Mouse (Mus musculus) hindbrain, embryonic 12.5 days (tissue): ENCODE results near the gene Izumo2. TPM values are rescaled to one million over a fixed set of nuclear protein-coding genes. Genes with fewer than 3 reads are reported as not detected.
"Not testable (repeated sequence)": the region's sequence is repeated elsewhere in the genome, so short reads cannot be mapped to it uniquely, and the experiment has no call there.

Source experiments
- ATAC-seq: fragments of 200-750 bp; cut with Nextera tagmentation; 2 replicates; pipeline ENCODE4 v1.8.0; 2017; ENCODE audit warnings: moderate TSS enrichment; ENCODE audit not compliant: low FRiP score
- H3K27ac ChIP-seq: fragments of 300-500 bp; sonication (generic); 2 replicates; pipeline ENCODE4 v1.5.1; 2016; ENCODE audit warnings: mild to moderate bottlenecking
- H3K27me3 ChIP-seq: fragments of 300-500 bp; sonication (generic); 2 replicates; pipeline ENCODE4 v1.6.1; 2016; ENCODE audit warnings: mild to moderate bottlenecking
- H3K36me3 ChIP-seq: fragments of 300-500 bp; sonication (generic); 2 replicates; pipeline ENCODE4 v1.6.1; 2016; ENCODE audit warnings: mild to moderate bottlenecking
- H3K4me1 ChIP-seq: fragments of 300-500 bp; sonication (generic); 2 replicates; pipeline ENCODE4 v1.6.1; 2016
- H3K4me2 ChIP-seq: fragments of 300-500 bp; sonication (generic); replicated peaks from 2 replicates; pipeline ENCODE4 v1.6.1; 2016; ENCODE audit warnings: mild to moderate bottlenecking
- H3K4me3 ChIP-seq: fragments of 300-500 bp; sonication (generic); 2 replicates; pipeline ENCODE4 v1.5.1; 2016; ENCODE audit warnings: mild to moderate bottlenecking
- H3K9ac ChIP-seq: fragments of 300-500 bp; sonication (generic); 2 replicates; pipeline ENCODE4 v1.6.1; 2016; ENCODE audit warnings: mild to moderate bottlenecking, moderate library complexity
- H3K9me3 ChIP-seq: fragments of 300-500 bp; sonication (generic); replicated peaks from 2 replicates; pipeline ENCODE4 v1.6.1; 2016; ENCODE audit warnings: mild to moderate bottlenecking
- WGBS: fragments of 180-500 bp; shearing (Covaris S2); methylation state at CpG from one replicate; pipeline ENCODE4 v1.1.7; 2016; 5-methylcytosine and 5-hydroxymethylcytosine counted together
- polyA plus RNA-seq: library from polyadenylated mRNA; unstranded; fragments of >200 nt; fragmentation: Nextera tagmentation; extraction: Ambion mirVana; gene quantifications from 2 replicates; pipeline ENCODE4 v1.2.1, GENCODE M21; 2016

Izumo2 gene
- polyA plus RNA-seq, 1 experiment from 2014 or later, result not detected

DNA sequence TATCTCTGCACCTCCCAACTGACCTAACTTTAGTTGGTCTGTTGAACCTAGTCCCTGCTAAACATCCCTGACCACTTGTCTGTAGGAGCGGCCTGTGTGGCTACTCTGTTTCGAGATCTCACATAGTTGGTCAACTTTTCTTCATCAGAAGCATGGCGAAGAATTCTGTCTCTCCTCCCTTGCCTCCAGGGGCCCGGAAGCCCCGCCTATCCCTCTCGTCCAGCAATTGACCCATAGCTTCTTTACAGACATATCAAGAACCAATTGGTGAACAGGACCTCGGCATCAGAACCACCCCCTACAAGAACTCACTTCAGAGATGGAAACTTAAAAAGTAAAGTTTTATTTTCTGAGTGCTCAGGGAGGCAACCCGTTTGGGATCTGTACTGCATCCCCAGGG, 5.6 kb upstream of the Izumo2 start:
- no peak overlapping the region for H3K4me3 ChIP-seq
- WGBS, result 82% methylated on average over 8 of the region's 8 CpGs
- H3K9ac ChIP-seq, result no peak overlapping the region
- no peak overlapping the region for H3K4me2 ChIP-seq
- no peaks in the 10 kb centered on the region for H3K4me1 ChIP-seq
- H3K36me3 ChIP-seq, result no peaks in the 10 kb centered on the region
- H3K27ac ChIP-seq, result no peak overlapping the region
- ATAC-seq, result no peak
- H3K9me3 ChIP-seq, result peaks cover 6% of the 10 kb centered on the region; the same call in 1 of the 2 replicates
- H3K27me3 ChIP-seq, result no peaks in the 10 kb centered on the region

DNA sequence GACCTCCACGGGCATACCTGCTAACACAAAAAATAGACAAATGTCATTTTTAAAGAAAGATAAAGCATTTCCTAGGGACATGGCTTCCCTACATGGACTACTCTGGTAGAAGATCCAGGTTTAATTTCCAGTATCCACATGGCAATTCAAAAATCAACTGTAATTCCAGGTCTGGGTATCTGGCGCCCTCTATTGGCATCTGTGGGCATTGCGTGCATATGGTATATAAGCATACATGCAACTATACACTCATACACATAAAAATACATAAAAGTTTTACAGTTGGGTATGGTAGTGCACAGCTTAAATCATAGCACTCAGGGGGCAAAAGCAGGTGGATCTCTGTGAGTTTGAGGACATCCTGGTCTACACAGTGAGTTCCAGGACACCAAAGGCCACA, 4.2 kb upstream of the Izumo2 start:
- no peak for ATAC-seq
- WGBS, result 54% methylated on average over 3 of the region's 3 CpGs
- H3K4me2 ChIP-seq, result no peak overlapping the region
- H3K27ac ChIP-seq, result no peak overlapping the region
- H3K9ac ChIP-seq, result no peak overlapping the region
- no peak overlapping the region for H3K4me3 ChIP-seq
- no peaks in the 10 kb centered on the region for H3K36me3 ChIP-seq
- H3K4me1 ChIP-seq, result no peaks in the 10 kb centered on the region
- H3K27me3 ChIP-seq, result no peaks in the 10 kb centered on the region
- peaks cover 6% of the 10 kb centered on the region; the same call in 1 of the 2 replicates for H3K9me3 ChIP-seq

DNA sequence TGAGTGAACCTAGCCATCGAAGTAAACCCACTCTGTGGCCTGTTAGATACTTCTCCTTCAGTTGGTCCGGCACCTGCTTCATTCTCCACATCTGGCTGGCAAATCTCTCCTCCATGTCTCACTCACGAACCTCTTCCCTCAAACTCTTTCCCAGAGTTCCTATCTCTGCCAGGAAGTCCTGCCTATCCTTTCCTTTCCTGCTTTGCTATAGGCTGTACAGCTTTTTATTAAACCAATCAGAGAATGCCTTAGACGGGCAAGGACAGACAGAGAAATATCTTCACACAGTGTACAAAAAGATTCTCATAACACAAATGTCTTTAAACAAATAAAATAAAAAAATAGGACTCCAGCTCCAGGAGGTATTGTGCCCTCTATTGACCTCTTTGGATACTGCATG, 3.5 kb upstream of the Izumo2 start:
- Histone ChIP-seq H3K4me3 (no peak overlapping the region), H3K27me3 (no peaks in the 10 kb centered on the region), H3K4me2 (no peak overlapping the region), H3K9me3 (peaks cover 6% of the 10 kb centered on the region; the same call in 1 of the 2 replicates), H3K9ac (no peak overlapping the region), H3K36me3 (no peaks in the 10 kb centered on the region), H3K4me1 (no peaks in the 10 kb centered on the region), H3K27ac (no peak overlapping the region)
- no peak for ATAC-seq
- WGBS, result 85% methylated on average over 4 of the region's 4 CpGs

- Histone ChIP-seq H3K9ac (no peak overlapping the region), H3K36me3 (no peaks in the 10 kb centered on the region), H3K4me1 (no peaks in the 10 kb centered on the region), H3K4me2 (no peak overlapping the region), H3K9me3 (peaks cover 6% of the 10 kb centered on the region; the same call in 1 of the 2 replicates), H3K27me3 (no peaks in the 10 kb centered on the region), H3K27ac (no peak overlapping the region), H3K4me3 (no peak overlapping the region)
- ATAC-seq, result no peak
Measured at GRCm38 (mm10) chr7:44706322-44706721, 2.2 kb upstream of the Izumo2 start.

DNA sequence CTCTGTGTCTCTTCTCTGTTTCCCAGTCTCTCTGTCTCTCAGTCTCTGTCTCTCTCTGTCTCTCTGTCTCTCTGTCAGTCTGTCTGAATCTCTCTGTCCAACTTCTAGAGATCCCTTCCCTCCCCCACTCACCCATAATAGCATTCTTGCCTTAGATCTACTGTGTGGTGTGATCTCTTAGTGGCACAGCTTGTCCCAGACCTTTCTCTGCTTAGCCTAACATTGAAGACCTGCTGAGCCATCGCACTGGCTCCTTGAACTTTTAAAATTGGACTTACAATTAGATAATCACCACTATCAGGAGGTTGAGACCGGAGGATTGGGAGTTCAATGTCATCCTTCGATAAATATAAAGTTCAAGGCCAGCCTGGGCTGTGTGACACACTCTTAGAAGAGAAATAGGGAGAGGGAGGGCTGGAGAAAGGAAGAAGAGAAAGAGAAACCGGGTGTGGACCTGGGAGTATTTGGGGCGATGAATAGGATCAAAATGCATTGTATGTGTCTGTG, 1.3 kb upstream of the Izumo2 start:
- Histone ChIP-seq H3K4me1 (no peaks in the 10 kb centered on the region), H3K36me3 (no peaks in the 10 kb centered on the region), H3K4me3 (no peak overlapping the region), H3K27ac (no peak overlapping the region), H3K4me2 (no peak overlapping the region), H3K27me3 (no peaks in the 10 kb centered on the region), H3K9ac (no peak overlapping the region), H3K9me3 (peaks cover 6% of the 10 kb centered on the region; the same call in 1 of the 2 replicates)
- 92% methylated on average over 5 of the region's 5 CpGs for WGBS
- ATAC-seq, result no peak

DNA sequence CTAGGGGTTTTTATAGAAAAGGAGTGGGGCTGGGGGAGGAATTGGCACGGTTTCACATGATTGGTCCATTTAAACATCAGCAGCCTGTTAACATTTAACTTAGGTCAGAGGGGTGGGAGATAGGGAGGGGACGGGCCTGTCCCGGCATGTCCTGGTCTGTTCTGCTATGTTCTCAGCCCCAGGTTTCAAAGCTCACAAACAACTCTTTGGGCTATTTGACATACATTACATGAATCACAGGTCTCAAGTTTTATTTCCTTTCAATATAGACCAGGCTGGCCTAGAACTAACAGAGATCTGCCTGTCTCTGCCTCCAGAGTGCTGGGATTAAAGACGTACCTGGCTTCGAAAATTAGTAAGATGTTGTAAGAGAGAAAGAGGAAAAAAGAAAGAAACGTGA, 449 bp upstream of the Izumo2 start:
- H3K27ac ChIP-seq, H3K9ac ChIP-seq, H3K27me3 ChIP-seq, H3K4me3 ChIP-seq, H3K4me1 ChIP-seq, H3K4me2 ChIP-seq, H3K36me3 ChIP-seq, H3K9me3 ChIP-seq, ATAC-seq: not testable (repeated sequence)
- WGBS, result 89% methylated on average over 6 of the region's 6 CpGs

DNA sequence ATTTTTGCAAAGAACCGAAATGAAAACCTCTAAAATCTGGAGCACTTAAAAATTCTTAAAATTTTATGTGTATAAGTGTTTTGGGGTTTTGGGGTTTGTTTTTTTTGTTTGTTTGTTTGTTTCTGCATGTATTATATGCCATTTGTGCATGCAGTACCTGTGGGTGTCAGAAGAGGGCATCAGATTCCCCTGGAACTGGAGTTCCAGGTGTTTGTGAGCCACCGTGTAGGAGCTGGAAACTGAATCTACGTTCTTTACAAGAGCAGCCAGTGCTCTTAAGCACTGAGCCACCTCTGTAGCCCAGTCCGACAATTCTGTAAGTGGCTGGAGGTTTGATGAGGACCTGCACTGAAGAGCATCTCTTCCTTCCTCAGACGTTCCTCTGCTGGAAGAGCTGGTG, 1.3 kb downstream of the Izumo2 start:
- Histone ChIP-seq H3K4me2 (no peak overlapping the region), H3K4me3 (no peak overlapping the region), H3K27me3 (no peaks in the 10 kb centered on the region), H3K27ac (no peak overlapping the region), H3K9ac (no peak overlapping the region), H3K9me3 (peaks cover 6% of the 10 kb centered on the region; the same call in 1 of the 2 replicates), H3K4me1 (no peaks in the 10 kb centered on the region), H3K36me3 (no peaks in the 10 kb centered on the region)
- 85% methylated on average over 5 of the region's 5 CpGs for WGBS
- ATAC-seq, result no peak

DNA sequence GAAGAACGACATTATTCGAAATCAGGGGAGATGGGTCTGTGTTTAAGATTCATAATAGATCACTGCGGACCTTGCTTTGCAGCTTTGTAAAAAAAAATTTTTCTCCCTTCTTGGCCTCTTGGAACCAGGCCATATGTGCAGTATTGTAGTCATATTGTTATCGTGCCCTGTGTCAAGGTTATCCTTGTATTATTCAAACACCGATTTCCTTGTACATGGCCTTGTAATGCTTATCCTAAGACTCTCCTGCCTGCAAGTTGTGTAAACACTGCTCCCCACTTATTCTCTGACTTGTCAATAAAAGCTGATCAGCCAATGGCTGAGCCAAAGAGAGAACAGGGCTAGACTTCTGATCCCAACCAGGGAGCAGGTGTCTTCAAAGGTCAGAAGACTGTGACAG, 13.5 kb downstream of the Izumo2 start:
- no peak overlapping the region for H3K9ac ChIP-seq
- no peaks in the 10 kb centered on the region for H3K27me3 ChIP-seq
- 88% methylated on average over 5 of the region's 5 CpGs for WGBS
- H3K4me3 ChIP-seq, result no peak overlapping the region
- no peaks in the 10 kb centered on the region for H3K36me3 ChIP-seq
- no peaks in the 10 kb centered on the region for H3K9me3 ChIP-seq
- H3K27ac ChIP-seq, result no peak overlapping the region
- no peaks in the 10 kb centered on the region for H3K4me1 ChIP-seq
- no peak overlapping the region for H3K4me2 ChIP-seq
- ATAC-seq, result no peak

GRCm38 (mm10) chr7:44724316-44724715, 15.8 kb downstream of the Izumo2 start:
- Histone ChIP-seq H3K9me3 (no peaks in the 10 kb centered on the region), H3K36me3 (no peaks in the 10 kb centered on the region), H3K4me1 (no peaks in the 10 kb centered on the region), H3K4me2 (no peak overlapping the region), H3K27ac (no peak overlapping the region), H3K9ac (no peak overlapping the region), H3K27me3 (no peaks in the 10 kb centered on the region), H3K4me3 (no peak overlapping the region)
- 24% methylated on average over 7 of the region's 7 CpGs for whole genome bisulfite sequencing
- no peak for ATAC-seq

- 75% methylated on average over 6 of the region's 6 CpGs for WGBS
- no peak overlapping the region for H3K4me3 ChIP-seq
- no peak for ATAC-seq
Measured at GRCm38 (mm10) chr7:44726343-44726742, 17.8 kb downstream of the Izumo2 start.

GRCm38 (mm10) chr7:44727151-44727550, 18.6 kb downstream of the Izumo2 start:
- Histone ChIP-seq H3K4me3 (no peak overlapping the region), H3K36me3 (peaks cover 2% of the 10 kb centered on the region; the same call in 1 of the 2 replicates), H3K9ac (no peak overlapping the region), H3K9me3 (no peaks in the 10 kb centered on the region), H3K4me2 (no peak overlapping the region), H3K4me1 (no peaks in the 10 kb centered on the region), H3K27me3 (no peaks in the 10 kb centered on the region), H3K27ac (no peak overlapping the region)
- 66% methylated on average over 5 of the region's 5 CpGs for WGBS
- no peak for ATAC-seq

More at GRCm38 (mm10) chr7:44726343-44726742, 17.8 kb downstream of the Izumo2 start:
- Histone ChIP-seq H3K9me3 (no peaks in the 10 kb centered on the region), H3K27me3 (no peaks in the 10 kb centered on the region), H3K4me1 (no peaks in the 10 kb centered on the region), H3K27ac (no peak overlapping the region), H3K9ac (no peak overlapping the region), H3K4me2 (no peak overlapping the region), H3K36me3 (no peaks in the 10 kb centered on the region)

- H3K4me3 ChIP-seq, result no peak overlapping the region
- WGBS, result 87% methylated on average over 11 of the region's 11 CpGs
- ATAC-seq, result no peak
- H3K27ac ChIP-seq, result no peak overlapping the region
- peaks cover 12% of the 10 kb centered on the region for H3K36me3 ChIP-seq
- no peaks in the 10 kb centered on the region for H3K27me3 ChIP-seq
- no peaks in the 10 kb centered on the region for H3K4me1 ChIP-seq
- no peak overlapping the region for H3K4me2 ChIP-seq
- H3K9ac ChIP-seq, result no peak overlapping the region
- H3K9me3 ChIP-seq, result no peaks in the 10 kb centered on the region
Measured at GRCm38 (mm10) chr7:44728082-44728975, 19.8 kb downstream of the Izumo2 start.

DNA sequence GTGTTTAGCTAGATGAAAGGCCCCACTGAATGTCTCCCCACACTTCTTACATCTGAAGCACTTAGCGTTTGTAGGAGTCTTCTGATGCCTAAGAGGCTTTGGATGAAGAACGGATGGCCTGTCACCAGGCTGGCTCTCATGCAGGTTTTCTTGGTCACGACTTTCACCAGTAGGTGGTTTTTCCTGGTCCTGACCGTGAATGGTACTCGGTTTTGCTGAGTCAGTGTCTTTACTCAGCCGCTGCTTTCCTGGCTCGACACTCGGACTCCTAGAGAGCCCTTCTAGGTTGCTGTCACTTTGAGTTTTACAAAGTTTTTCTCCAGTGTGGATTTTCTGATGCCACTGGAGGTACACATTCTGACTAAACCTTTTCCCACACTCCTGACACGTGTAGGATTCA, 25.2 kb downstream of the Izumo2 start:
- no peaks in the 10 kb centered on the region for H3K27me3 ChIP-seq
- no peak overlapping the region for H3K27ac ChIP-seq
- H3K4me1 ChIP-seq, result no peaks in the 10 kb centered on the region
- no peak overlapping the region for H3K4me3 ChIP-seq
- WGBS, result 90% methylated on average over 9 of the region's 9 CpGs
- H3K36me3 ChIP-seq, result peaks cover 18% of the 10 kb centered on the region
- H3K9ac ChIP-seq, result no peak overlapping the region
- H3K4me2 ChIP-seq, result no peak overlapping the region
- ATAC-seq, result no peak
- H3K9me3 ChIP-seq, result no peaks in the 10 kb centered on the region
